Mouse (Mus musculus): Measurements from ENCODE around the gene Dpp8.

- TF ChIP-seq POLR2A (IDR thresholded peaks at IDR 0.05; ENCODE audit: insufficient read length, low read depth) (no peak), CEBPB (IDR thresholded peaks at IDR 0.05; ENCODE audit: insufficient read depth, poor library complexity, severe bottlenecking) (no peak), USF1 (IDR thresholded peaks at IDR 0.05; ENCODE audit: low read depth) (no peak), MYOG (IDR thresholded peaks at IDR 0.05; ENCODE audit: control insufficient read depth in 1 of 3, insufficient read depth in 1 of 3, insufficient read length in 2 of 3, low read depth in 2 of 3) (no peak), E2F4 (IDR thresholded peaks at IDR 0.05; ENCODE audit: insufficient read depth) (no peak), MAX (IDR thresholded peaks at IDR 0.05; ENCODE audit: low read depth) (no peak), TCF3 (IDR thresholded peaks at IDR 0.05; ENCODE audit: insufficient read length, low read depth) (no peak), SRF (IDR thresholded peaks at IDR 0.05; ENCODE audit: control insufficient read depth, insufficient read length, low read depth) (no peak), REST (IDR thresholded peaks at IDR 0.05; ENCODE audit: insufficient read depth, insufficient read length) (no peak), POLR2AphosphoS2 (IDR thresholded peaks at IDR 0.05; ENCODE audit: insufficient read length, low read depth) (no peak), TCF12 (IDR thresholded peaks at IDR 0.05; ENCODE audit: insufficient read depth, poor library complexity, severe bottlenecking) (no peak), MYOD1 (IDR thresholded peaks at IDR 0.05; ENCODE audit: control insufficient read depth in 1 of 3, insufficient read length in 2 of 3, low read depth in 2 of 3) (no peak)
These were observed 32.0 kb downstream of the Dpp8 start for GRCm38 (mm10) chr9:65064251-65064650.
